Mouse (Mus musculus) olfactory bulb, adult 2 months (tissue): ENCODE data around the gene Bcl2l12.

Source experiments
- CTCF ChIP-seq: fragments of 200-500 bp; IDR thresholded peaks from 2 replicates; pipeline ENCODE4 v1.5.1; 2012; ENCODE audit warnings: low read depth, mild to moderate bottlenecking, low read length, moderate library complexity; ENCODE audit not compliant: insufficient read depth
- POLR2A ChIP-seq: fragments of 200-500 bp; IDR thresholded peaks from 2 replicates; pipeline ENCODE4 v1.6.1; 2012; ENCODE audit warnings: mild to moderate bottlenecking, low read depth, low read length, moderate library complexity; ENCODE audit not compliant: insufficient read depth

GRCm38 (mm10) chr7:45025601-45026220 lies 27.2 kb upstream of the Bcl2l12 start:
- no peak for TF ChIP-seq CTCF
- TF ChIP-seq POLR2A, result no peak
